In genomic region chr12:76531986-76532925, GRCm38 (mm10) we compare ENCODE assay signal across 8 mouse cellular contexts. TPM values are rescaled to one million over a fixed set of nuclear protein-coding genes. Genes with fewer than 3 reads are reported as not detected.
DNase-seq lines count a peak whose midpoint lies in the region; ATAC-seq and TF ChIP-seq lines count a peak whose summit lies in the region.

No protein-coding gene starts in this region.

- no peaks in the 10 kb centered on the region for H3K36me3 ChIP-seq in liver, adult 2 months (ENCODE audit: control insufficient read depth, insufficient read depth, low read length)
- no peaks in the 10 kb centered on the region for H3K36me3 ChIP-seq in embryonic facial prominence, embryonic 15.5 days
- H3K36me3 ChIP-seq in kidney, embryonic 15.5 days = no peaks in the 10 kb centered on the region
- H3K36me3 ChIP-seq in myocyte (ENCODE audit: control insufficient read depth, insufficient read depth) = no peaks in the 10 kb centered on the region

- ATAC-seq in embryonic facial prominence, embryonic 15.5 days (ENCODE audit: insufficient number of reproducible peaks, low FRiP score, low TSS enrichment, low read depth) = no peak
- ATAC-seq in kidney, embryonic 15.5 days (replicated peaks; ENCODE audit: low FRiP score) = peak; percentile 19; the same call in 1 of the 2 replicates

- H3K4me3 ChIP-seq in liver, adult 2 months (ENCODE audit: insufficient read depth, low read depth, low read length) = peak overlapping the region; percentile 85; the same call in 1 of the 2 replicates
- peak overlapping the region; percentile 72 for H3K4me3 ChIP-seq in embryonic facial prominence, embryonic 15.5 days (replicated peaks)
- peak overlapping the region; percentile 87 for H3K4me3 ChIP-seq in kidney, embryonic 15.5 days (replicated peaks)
- H3K4me3 ChIP-seq in myocyte = peak overlapping the region; percentile 83

- TF ChIP-seq POLR2A in liver, adult 2 months (IDR thresholded peaks at IDR 0.05; ENCODE audit: extremely low read depth, insufficient read depth, low read length) = no peak
- TF ChIP-seq POLR2A in myocyte (IDR thresholded peaks at IDR 0.05; ENCODE audit: insufficient read length, low read depth) = no peak

- no peaks in the 10 kb centered on the region for H3K27me3 ChIP-seq in liver, adult 2 months (ENCODE audit: control insufficient read depth, insufficient read depth, low read length)
- peaks cover 14% of the 10 kb centered on the region; the same call in 1 of the 2 replicates for H3K27me3 ChIP-seq in embryonic facial prominence, embryonic 15.5 days
- H3K27me3 ChIP-seq in kidney, embryonic 15.5 days = 0 out of 2 replicates have a peak, but pooled peaks cover 2% of the 10 kb centered on the region
- H3K27me3 ChIP-seq in myocyte (ENCODE audit: control insufficient read depth, insufficient read depth, insufficient read length) = no peaks in the 10 kb centered on the region

- H3K9me3 ChIP-seq in embryonic facial prominence, embryonic 15.5 days (replicated peaks) = no peaks in the 10 kb centered on the region
- H3K9me3 ChIP-seq in kidney, embryonic 15.5 days (replicated peaks) = no peaks in the 10 kb centered on the region

- no peak for TF ChIP-seq CTCF in liver, adult 2 months (IDR thresholded peaks at IDR 0.05; ENCODE audit: low read depth, low read length)

- no peak overlapping the region; the same call in 1 of the 2 replicates for H3K27ac ChIP-seq in liver, adult 2 months (replicated peaks; ENCODE audit: insufficient read depth, low read depth, low read length)
- H3K27ac ChIP-seq in embryonic facial prominence, embryonic 15.5 days (replicated peaks) = 0 out of 2 replicates have a peak overlapping the region, but pooled peaks have one; percentile 81
- H3K27ac ChIP-seq in kidney, embryonic 15.5 days = peak overlapping the region; percentile 95

- H3ac ChIP-seq in myocyte (ENCODE audit: control insufficient read depth, insufficient read length) = peak overlapping the region; percentile 72

- peaks cover 9% of the 10 kb centered on the region for H3K4me1 ChIP-seq in liver, adult 2 months (ENCODE audit: control insufficient read depth, insufficient read depth, low read length)
- peaks cover 35% of the 10 kb centered on the region for H3K4me1 ChIP-seq in embryonic facial prominence, embryonic 15.5 days
- peaks cover 73% of the 10 kb centered on the region for H3K4me1 ChIP-seq in kidney, embryonic 15.5 days

- peaks cover 10% of the 10 kb centered on the region; the same call in 1 of the 2 replicates for H3K79me2 ChIP-seq in liver, adult 2 months (ENCODE audit: control insufficient read depth, insufficient read depth, low read length)
- H3K79me2 ChIP-seq in myocyte (ENCODE audit: control insufficient read depth, insufficient read depth) = peaks cover 36% of the 10 kb centered on the region

- H3K4me2 ChIP-seq in embryonic facial prominence, embryonic 15.5 days (replicated peaks) = peak overlapping the region; percentile 89
- H3K4me2 ChIP-seq in kidney, embryonic 15.5 days = peak overlapping the region; percentile 93
- peak overlapping the region; percentile 91 for H3K4me2 ChIP-seq in myocyte (ENCODE audit: low read depth)

- H3K9ac ChIP-seq in liver, adult 2 months (ENCODE audit: low read depth, low read length) = peak overlapping the region; percentile 90; the same call in 1 of the 2 replicates
- H3K9ac ChIP-seq in embryonic facial prominence, embryonic 15.5 days = peak overlapping the region; percentile 59; the same call in 1 of the 2 replicates
- H3K9ac ChIP-seq in kidney, embryonic 15.5 days = peak overlapping the region; percentile 95

- whole genome bisulfite sequencing in liver, adult 2 months = 37% methylated on average over 19 of the region's 19 CpGs
- WGBS in embryonic facial prominence, embryonic 15.5 days = 6% methylated on average over 19 of the region's 19 CpGs
- WGBS in kidney, embryonic 15.5 days = 4% methylated on average over 19 of the region's 19 CpGs

- no peak for DNase-seq in liver, adult 2 months (ENCODE audit: extremely low read depth, low read depth, low spot score)
- DNase-seq in liver = no peak
- no peak for DNase-seq in testis, postnatal 10 days (ENCODE audit: low spot score)
- DNase-seq in adrenal gland, postnatal 25 days = no peak
- DNase-seq in adrenal gland, adult 2 months = no peak

TF ChIP-seq in myocyte, 11 proteins besides CTCF, POLR2A, EP300 and RAD21:
- no peak for TF ChIP-seq MYOG (IDR thresholded peaks at IDR 0.05; ENCODE audit: control insufficient read depth in 1 of 3, insufficient read depth in 1 of 3, insufficient read length in 2 of 3, low read depth in 2 of 3)
- TF ChIP-seq REST (IDR thresholded peaks at IDR 0.05; ENCODE audit: insufficient read depth, insufficient read length) = no peak
- no peak for TF ChIP-seq SRF (IDR thresholded peaks at IDR 0.05; ENCODE audit: control insufficient read depth, insufficient read length, low read depth)
- no peak for TF ChIP-seq MYOD1 (IDR thresholded peaks at IDR 0.05; ENCODE audit: control insufficient read depth in 1 of 3, insufficient read length in 2 of 3, low read depth in 2 of 3)
- no peak for TF ChIP-seq TCF3 (IDR thresholded peaks at IDR 0.05; ENCODE audit: insufficient read length, low read depth)
- TF ChIP-seq CEBPB (IDR thresholded peaks at IDR 0.05; ENCODE audit: insufficient read depth, poor library complexity, severe bottlenecking) = no peak
- no peak for TF ChIP-seq USF1 (IDR thresholded peaks at IDR 0.05; ENCODE audit: low read depth)
- no peak for TF ChIP-seq E2F4 (IDR thresholded peaks at IDR 0.05; ENCODE audit: insufficient read depth)
- no peak for TF ChIP-seq MAX (IDR thresholded peaks at IDR 0.05; ENCODE audit: low read depth)
- no peak for TF ChIP-seq POLR2AphosphoS2 (IDR thresholded peaks at IDR 0.05; ENCODE audit: insufficient read length, low read depth)

RNA-seq across cellular contexts. Expression of gene Plekhg3, which starts 1.6 kb away (rescaled TPM):
- total RNA-seq in liver, adult 2 months (2014; rRNA removed) = 16.5 and 27.0 TPM in 2 replicates
- polyA plus RNA-seq in liver, adult 2 months (2012; rRNA removed) = 12.5 and 17.1 TPM in 2 replicates
- 7.7 and 8.9 TPM in 2 replicates for polyA plus RNA-seq in embryonic facial prominence, embryonic 15.5 days (2015; fragmentation: Nextera tagmentation; extraction: Ambion mirVana)
- 18.2 and 18.8 TPM in 2 replicates for polyA plus RNA-seq in kidney, embryonic 15.5 days (2015; fragmentation: Nextera tagmentation; extraction: Ambion mirVana)
- polyA plus RNA-seq in myocyte (2012; fragmentation: generic; extraction: Trizol) = 11.2 TPM
- 12.2 and 14.7 TPM in 2 replicates for total RNA-seq in adrenal gland, postnatal 25 days (2021)
- total RNA-seq in adrenal gland, adult 2 months (2021) = 10 to 100 TPM in 1 of 2 experiments, 1 to 10 TPM in 1; 9.9 to 17.5 TPM
- 5.1 and 7.9 TPM in 2 replicates for polyA plus RNA-seq in adrenal gland, adult 2 months (2012; rRNA removed)
